Mouse (Mus musculus): ENCODE data around the gene Mlh3. TPM values are rescaled to one million over a fixed set of nuclear protein-coding genes. Genes with fewer than 3 reads are reported as not detected.

Mlh3 gene
- polyA plus RNA-seq (2012; rRNA removed), result 2.1 and 2.2 TPM in 2 replicates

- WGBS, result 2% methylated on average over 35 of the region's 35 CpGs
- peak; percentile 73 for DNase-seq (ENCODE audit: low read depth, low spot score)
Observed at GRCm38 (mm10) chr12:85270319-85270718, at the start of gene Mlh3. Gene Mlh3, minus strand, starts transcription at chr12:85270599.

DNA sequence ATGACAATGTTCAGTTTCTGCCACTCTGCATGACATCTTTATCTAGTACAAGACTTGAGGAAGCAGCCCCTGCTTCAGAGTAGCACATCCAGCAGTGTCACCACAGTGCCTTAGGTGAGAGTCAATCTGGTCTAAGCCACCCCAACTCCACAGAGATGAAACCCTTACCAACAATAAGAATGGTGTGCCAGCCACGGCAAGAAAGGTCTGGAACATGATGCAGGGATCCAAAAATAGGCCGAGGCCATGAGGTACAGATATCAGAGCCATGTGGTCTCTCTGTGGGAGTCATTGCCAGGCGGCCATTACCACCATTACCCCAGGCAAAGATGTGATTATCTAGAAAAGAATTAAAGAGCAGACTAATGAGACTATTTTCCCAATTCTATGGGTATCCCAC is 38.3 kb upstream of the Mlh3 start:
- 88% methylated on average over 3 of the region's 3 CpGs for WGBS
- no peak for DNase-seq (ENCODE audit: low read depth, low spot score)

DNA sequence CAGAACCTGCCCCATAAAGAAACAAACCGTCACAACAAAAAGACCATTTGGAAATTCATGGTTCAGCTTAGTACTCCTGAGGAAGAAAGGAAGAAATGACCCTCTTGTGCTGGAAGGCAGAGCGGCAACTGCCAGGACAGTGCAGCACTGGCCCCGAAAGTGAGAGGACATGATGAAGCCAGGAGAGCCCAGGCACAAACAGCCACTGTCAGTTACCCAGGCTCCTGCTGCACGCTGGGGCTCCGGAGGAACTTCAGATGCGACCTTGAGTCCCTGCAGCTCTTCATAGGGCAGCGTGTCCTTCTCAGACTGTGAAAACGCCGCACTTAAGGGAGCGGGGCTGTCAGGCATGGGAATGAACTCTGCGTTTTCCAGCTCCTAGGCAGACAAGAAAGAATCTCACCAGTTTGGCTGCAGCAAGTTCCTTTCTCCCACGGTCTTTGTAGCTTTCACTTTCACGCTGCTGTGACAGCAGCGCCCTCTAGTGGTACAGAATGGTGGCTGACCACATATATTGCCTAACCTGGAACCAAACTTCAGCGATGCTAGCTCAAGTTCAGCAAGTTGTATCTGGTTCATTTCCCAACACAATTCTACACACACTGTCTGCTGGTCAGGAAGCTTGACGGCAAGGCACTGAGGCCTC is 35.0 kb upstream of the Mlh3 start:
- WGBS, result 32% methylated on average over 16 of the region's 16 CpGs
- peak; percentile 67 for DNase-seq (ENCODE audit: low read depth, low spot score)

GRCm38 (mm10) chr12:85304725-85305124 is 34.3 kb upstream of the Mlh3 start:
- no peak for DNase-seq (ENCODE audit: low read depth, low spot score)
- 55% methylated on average over 4 of the region's 4 CpGs for WGBS

DNA sequence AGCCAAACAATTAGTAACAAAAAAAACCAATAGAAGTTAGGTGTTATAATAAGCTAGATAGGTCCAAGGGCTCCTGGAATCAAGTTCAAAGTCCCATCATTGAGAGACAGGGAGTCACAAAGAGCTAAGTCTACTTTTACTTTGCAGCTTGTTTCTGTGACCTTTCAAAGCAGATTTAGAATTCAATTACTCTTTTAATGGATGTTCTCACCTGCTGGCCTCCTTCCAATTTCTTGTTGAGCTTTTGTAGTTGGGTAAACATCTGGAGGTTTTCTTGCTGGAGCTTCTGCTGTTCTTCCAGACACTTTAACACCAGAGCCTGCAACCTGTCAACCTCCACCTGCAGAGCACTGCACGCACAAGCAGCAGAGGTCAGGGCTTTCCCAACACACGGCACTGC is 32.9 kb upstream of the Mlh3 start:
- no peak for DNase-seq (ENCODE audit: low read depth, low spot score)
- 67% methylated on average over 2 of the region's 2 CpGs for WGBS

GRCm38 (mm10) chr12:85298835-85299180 is 28.4 kb upstream of the Mlh3 start:
- WGBS, result 66% methylated on average over 1 of the region's 1 CpGs
- DNase-seq (ENCODE audit: low read depth, low spot score), result no peak

- 28% methylated on average over 11 of the region's 11 CpGs for WGBS
Observed at GRCm38 (mm10) chr12:85298127-85298834, 27.9 kb upstream of the Mlh3 start.

GRCm38 (mm10) chr12:85297345-85297997 is 27.1 kb upstream of the Mlh3 start:
- no peak for DNase-seq (ENCODE audit: low read depth, low spot score)
- 70% methylated on average over 10 of the region's 10 CpGs for WGBS

More at GRCm38 (mm10) chr12:85298127-85298834, 27.9 kb upstream of the Mlh3 start:
- DNase-seq (ENCODE audit: low read depth, low spot score), result no peak

GRCm38 (mm10) chr12:85296915-85297314 is 26.5 kb upstream of the Mlh3 start:
- 74% methylated on average over 5 of the region's 5 CpGs for WGBS
- no peak for DNase-seq (ENCODE audit: low read depth, low spot score)

DNA sequence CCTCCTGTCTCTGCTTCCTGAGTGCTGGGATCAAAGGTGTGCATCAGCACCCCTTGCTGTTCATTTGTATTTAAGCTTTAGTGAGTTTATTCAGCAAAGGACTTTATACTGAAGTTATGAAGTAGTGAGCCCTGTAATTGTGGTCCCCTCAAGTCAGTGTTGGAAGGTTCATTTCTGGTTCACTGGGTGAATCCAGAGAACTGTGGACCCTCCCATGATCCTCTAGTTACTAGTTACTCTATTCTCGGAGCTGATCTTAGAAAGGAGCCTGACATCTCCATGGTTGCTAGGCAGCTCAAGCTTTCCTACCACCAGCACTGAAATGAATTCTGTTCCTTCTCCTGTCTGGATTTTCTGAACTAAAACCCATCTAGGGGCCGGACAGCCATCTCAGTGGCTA is 25.1 kb upstream of the Mlh3 start:
- 92% methylated on average over 2 of the region's 2 CpGs for WGBS
- DNase-seq (ENCODE audit: low read depth, low spot score), result no peak

DNA sequence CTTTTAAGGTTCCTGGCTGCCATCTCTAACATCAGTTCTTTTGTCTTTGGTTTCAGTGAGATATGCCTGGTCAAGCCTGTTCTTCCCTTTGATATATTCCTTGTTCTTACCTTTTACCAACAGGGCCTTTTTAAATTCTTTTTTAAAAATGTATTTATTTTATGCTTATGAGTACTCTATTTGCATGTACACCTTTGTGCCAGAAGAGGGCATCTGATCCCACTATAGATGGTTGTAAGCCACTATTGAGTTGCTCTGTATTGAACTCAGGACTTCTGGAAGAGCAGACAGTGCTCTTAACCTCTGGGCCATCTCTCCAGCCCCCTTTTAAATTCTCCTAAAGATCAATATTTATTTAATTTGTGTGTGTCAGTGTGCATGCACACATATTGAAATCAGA is 22.5 kb upstream of the Mlh3 start:
- DNase-seq (ENCODE audit: low read depth, low spot score), result no peak

DNA sequence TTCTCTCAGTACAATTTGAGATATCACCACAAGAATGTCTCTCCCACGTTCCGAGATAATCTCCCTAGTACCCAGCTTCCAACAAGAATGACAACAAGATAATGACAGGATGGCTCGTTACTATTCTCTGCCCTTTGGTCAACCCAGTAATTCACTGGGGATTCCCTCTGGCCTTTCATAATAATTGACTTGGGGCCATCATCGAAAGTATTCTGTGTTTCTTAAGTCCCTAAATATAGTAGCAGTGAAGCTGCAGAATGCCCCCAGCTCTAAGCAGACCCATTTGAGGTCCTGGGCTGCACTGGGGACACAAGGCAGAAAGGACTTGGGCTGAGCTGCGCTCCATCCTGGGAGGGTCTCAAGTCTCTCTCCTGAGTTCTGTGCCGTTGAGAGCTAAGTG is 21.9 kb upstream of the Mlh3 start:
- DNase-seq (ENCODE audit: low read depth, low spot score), result no peak
- WGBS, result 75% methylated on average over 6 of the region's 6 CpGs

GRCm38 (mm10) chr12:85291541-85291940 is 21.1 kb upstream of the Mlh3 start:
- no peak for DNase-seq (ENCODE audit: low read depth, low spot score)

- no peak for DNase-seq (ENCODE audit: low read depth, low spot score)
- 79% methylated on average over 10 of the region's 10 CpGs for WGBS
Observed at GRCm38 (mm10) chr12:85290633-85291032, 20.2 kb upstream of the Mlh3 start.

DNA sequence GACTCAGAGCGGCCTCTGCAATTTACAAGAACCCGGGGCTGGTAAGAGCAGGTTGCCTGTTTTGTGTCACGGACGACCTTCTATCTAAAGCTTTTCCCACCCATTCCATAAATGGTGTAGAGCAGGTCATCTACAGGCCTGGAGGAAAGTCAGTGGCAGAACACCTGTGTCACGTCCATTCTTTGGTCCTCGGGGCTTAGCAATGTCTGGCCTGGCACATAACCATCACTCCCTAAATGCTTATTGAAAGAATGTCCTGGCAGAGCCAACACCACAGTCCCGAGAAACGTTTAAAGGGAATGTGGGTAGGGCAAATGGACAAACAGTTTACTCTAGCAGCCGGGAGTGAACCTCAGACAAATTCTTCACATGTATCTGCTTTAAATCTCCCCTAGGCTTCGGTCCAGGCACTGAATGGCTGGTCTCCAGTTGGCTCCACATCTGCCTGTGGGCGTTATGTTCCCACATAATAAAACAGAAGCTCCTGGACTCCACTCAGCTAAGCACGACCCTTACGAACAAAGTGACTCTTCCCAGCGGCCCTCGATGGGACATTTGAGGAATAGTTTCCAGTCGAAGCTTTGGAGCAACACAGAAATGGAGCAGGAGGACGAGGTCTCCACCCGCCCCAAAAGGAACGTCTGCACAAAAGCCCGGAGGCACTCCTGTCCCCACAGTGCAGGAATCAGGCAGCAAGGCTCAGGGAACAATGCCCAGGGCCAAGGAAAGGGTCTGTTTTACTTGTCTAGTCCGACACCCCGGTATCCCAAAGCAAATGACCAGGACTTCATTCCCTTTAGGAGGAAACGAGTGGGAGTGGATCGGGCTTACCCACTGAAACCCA is 19.0 kb upstream of the Mlh3 start:
- DNase-seq (ENCODE audit: low read depth, low spot score), result no peak
- 44% methylated on average over 24 of the region's 24 CpGs for WGBS

DNA sequence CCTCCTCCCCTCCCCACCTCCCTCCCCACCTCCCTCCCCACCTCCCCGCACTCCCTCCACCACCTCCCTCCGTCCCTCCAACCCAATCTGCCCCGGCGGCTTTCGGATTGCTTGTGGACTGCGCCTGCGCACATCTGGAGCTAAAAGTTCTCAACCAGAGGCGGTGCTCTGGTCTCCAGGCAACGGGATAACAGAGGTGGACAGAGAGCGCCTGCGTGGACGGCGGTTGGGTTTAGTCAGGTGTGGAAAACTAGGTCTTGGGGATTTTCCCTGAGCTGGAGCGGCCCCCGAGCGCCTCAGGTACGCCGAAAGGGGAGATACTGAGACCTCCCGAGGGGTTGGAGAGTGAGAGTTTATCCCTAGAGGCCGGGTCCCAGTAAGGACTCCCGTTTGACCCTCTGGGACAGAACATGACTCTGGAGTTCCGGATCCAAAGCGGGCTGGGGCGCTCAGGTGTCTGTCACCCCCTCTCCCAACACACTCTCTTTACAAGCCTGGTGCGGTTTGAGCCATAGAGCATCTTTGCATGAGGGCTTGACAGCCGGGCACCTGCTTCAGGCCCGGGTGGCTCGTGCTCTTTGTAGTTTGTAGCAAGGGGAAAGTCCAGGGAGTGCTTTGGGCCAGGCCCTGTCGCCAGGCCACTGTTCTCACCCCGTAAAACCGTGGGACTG is 18.2 kb upstream of the Mlh3 start, which contains the start of gene Zc2hc1c:
Gene Zc2hc1c, plus strand, starts transcription at position 106 of the 671 bp plus-strand sequence.
- DNase-seq (ENCODE audit: low read depth, low spot score), result peak; percentile 76
- 3% methylated on average over 30 of the region's 31 CpGs for WGBS

- no peak for DNase-seq (ENCODE audit: low read depth, low spot score)
- WGBS, result 7% methylated on average over 21 of the region's 21 CpGs
Observed at GRCm38 (mm10) chr12:85287809-85288485, 17.5 kb upstream of the Mlh3 start, which contains the start of gene Acyp1. Gene Acyp1, minus strand, starts transcription at chr12:85288438.

DNA sequence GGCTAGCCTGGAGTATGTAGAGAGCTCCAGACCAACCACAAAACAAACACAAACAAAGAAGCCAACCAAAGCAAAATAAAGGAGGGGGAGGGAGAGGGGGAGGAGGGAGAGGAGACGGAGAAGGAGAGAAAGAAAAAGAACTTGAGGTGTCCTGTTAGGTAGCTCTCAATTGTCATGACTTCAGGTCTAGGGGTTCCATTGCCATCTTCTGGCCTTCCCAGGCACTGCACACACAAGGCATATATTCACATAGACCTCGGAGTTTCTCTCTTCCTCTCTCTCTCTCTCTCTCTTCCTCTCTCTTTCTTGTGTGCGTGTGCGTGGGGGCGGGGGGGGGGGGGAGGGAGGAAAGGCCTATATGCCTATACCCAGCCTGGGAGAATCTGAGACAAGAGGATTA is 16.5 kb upstream of the Mlh3 start:
- 56% methylated on average over 2 of the region's 5 CpGs for WGBS
- DNase-seq (ENCODE audit: low read depth, low spot score), result no peak

- no peak for DNase-seq (ENCODE audit: low read depth, low spot score)
- 83% methylated on average over 4 of the region's 4 CpGs for WGBS
Observed at GRCm38 (mm10) chr12:85284996-85285395, 14.6 kb upstream of the Mlh3 start.
